Mouse (Mus musculus) frontal cortex, adult 2 months (tissue): ENCODE measurements around the gene Gm20855. TPM values are rescaled to one million over a fixed set of nuclear protein-coding genes. Genes with fewer than 3 reads are reported as not detected.
"Not testable (repeated sequence)": the region's sequence is repeated elsewhere in the genome, so short reads cannot be mapped to it uniquely, and the experiment has no call there.

ENCODE experiments used
- DNase-seq, 2 experiments: peaks; one replicate each; pipeline ENCODE4 v3.0.0; 2022; ENCODE audit warnings: low spot score in 1 of 2; ENCODE audit errors: extremely low spot score in 1 of 2
- polyA plus RNA-seq: library from polyadenylated mRNA; depleted of rRNA; stranded (reverse); fragments of >200 nt; gene quantifications from 2 replicates; pipeline ENCODE4 v1.2.3, GENCODE M21; 2012; rRNA removed

Gm20855 gene
- not detected in 2 replicates for polyA plus RNA-seq

- not testable (repeated sequence) for DNase-seq
Measured at GRCm38 (mm10) chrY:35131733-35132132, at the start of gene Gm20855. Gene Gm20855, minus strand, starts transcription at chrY:35131833.
